Mouse (Mus musculus) bone marrow, adult 2 months (tissue): ENCODE data around the gene Pon1.

Experiments
- CTCF ChIP-seq: fragments of 200-500 bp; IDR thresholded peaks from 2 replicates; pipeline ENCODE4 v1.5.1; 2011; ENCODE audit warnings: low read length, control low read depth; ENCODE audit not compliant: control insufficient read depth, insufficient read depth
- POLR2A ChIP-seq: fragments of 200-500 bp; IDR thresholded peaks from 2 replicates; pipeline ENCODE4 v1.6.1; 2011; ENCODE audit warnings: low read depth, mild to moderate bottlenecking, control low read depth, low read length, borderline replicate concordance; ENCODE audit not compliant: control insufficient read depth

- no peak for TF ChIP-seq CTCF
- TF ChIP-seq POLR2A, result no peak
These were observed 14.6 kb downstream of the Pon1 start for GRCm38 (mm10) chr6:5179189-5179588.
